Mouse (Mus musculus) embryo, embryonic 10.5 days (tissue): Measurements from ENCODE around the gene Col5a1.

Experiments
- DNase-seq: peaks from one replicate; pipeline ENCODE4 v3.0.0-alpha.2; 2015; ENCODE audit warnings: low spot score

Gene Col5a1

GRCm38 (mm10) chr2:28086112-28086511 lies 199.9 kb downstream of the Col5a1 start:
- no peak for DNase-seq

GRCm38 (mm10) chr2:28089095-28089494 lies 202.9 kb downstream of the Col5a1 start:
- DNase-seq: peak; percentile 23
